Mouse (Mus musculus): ENCODE data around the gene Yif1b.

- TF ChIP-seq CTCF (IDR thresholded peaks at IDR 0.05; ENCODE audit: borderline replicate concordance, insufficient read depth, low read depth, low read length), result no peak
- no peak for TF ChIP-seq POLR2A (IDR thresholded peaks at IDR 0.05; ENCODE audit: borderline replicate concordance, insufficient read depth, low read length)
These were observed 19.2 kb downstream of the Yif1b start for GRCm38 (mm10) chr7:29257368-29257767.

All from cerebellum, adult 2 months (tissue).